Mouse (Mus musculus): ENCODE measurements around the gene Dhodh. TPM values are rescaled to one million over a fixed set of nuclear protein-coding genes. Genes with fewer than 3 reads are reported as not detected.
A peak's percentile ranks its signal among the peaks of the same experiment; 100 is the strongest.

Dhodh gene
- total RNA-seq (2014; rRNA removed) (25.9 and 48.2 TPM in 2 replicates), polyA plus RNA-seq (2015; fragmentation: Nextera tagmentation; extraction: Ambion mirVana) (22.3 and 26.8 TPM in 2 replicates)

DNA sequence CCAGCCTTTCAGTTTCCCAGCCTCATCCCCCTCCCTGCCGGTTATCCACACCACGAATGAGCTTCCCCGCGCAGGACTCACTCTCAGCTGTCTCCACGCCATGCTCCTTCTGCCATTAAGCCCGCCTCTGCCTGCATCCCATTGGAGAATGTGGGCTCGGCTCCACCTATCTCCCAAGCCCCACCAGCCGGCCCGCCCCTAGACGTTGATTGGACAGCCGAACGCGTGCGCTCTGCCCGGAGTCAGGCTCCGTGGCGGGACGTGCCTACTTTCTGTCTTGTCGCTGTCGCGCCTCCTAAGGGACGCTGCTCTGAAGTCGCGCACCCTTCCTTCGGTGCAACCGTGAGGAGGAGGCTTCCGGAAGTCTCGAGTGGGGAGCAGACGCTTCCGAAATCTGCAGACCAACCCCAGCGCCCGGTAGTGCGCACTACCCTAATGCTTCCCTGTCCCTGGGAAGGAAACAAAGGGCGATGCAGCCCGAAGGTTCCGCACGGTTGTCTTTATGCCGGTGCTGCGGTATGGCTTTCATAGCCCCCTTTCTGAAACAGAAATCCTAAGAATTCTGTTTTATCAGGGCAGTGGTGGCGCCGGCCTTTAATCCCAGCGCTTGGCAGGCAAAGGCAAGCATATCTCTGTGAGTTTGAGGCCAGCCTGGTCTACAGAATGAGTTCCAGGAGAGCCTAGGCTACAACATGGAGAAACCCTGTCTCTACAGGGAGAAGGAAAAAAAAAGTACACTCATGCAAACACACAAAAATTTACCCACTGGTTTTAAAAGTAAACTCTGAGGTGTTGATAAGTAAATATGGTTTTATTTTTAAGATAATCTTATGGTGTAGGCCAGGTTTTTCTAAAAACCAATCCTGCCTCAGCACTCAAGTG lies at the start of gene Dhodh:
Gene Dhodh (minus strand): TSS at position 403 of the 882 bp plus-strand sequence.
- under 1% methylated on average over 42 of the region's 42 CpGs for WGBS

DNA sequence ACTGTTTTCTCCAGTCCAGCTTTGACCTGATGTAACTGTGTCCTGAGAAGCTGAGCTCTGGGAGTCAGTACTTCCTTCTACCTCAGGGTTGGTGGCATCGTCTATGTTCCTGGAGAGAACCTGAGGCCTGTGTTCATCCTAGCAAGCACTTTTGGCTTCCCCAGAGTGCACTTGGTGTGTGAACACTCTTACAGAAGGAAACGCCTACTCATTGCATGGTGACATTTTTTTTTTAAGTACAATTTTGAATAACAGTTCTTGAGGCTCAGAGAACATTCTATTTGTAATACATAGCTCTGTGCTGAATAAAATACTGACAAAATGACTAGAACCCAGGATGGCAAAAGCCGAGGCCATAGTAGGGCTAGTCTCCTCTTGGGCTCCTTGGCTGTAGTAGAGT lies 48.4 kb upstream of the Dhodh start:
- H3K9me3 ChIP-seq (ENCODE audit: low read length): no peaks in the 10 kb centered on the region
- no peak overlapping the region for H3K27ac ChIP-seq
- H3K4me2 ChIP-seq (ENCODE audit: low read depth, low read length): no peak overlapping the region
- ATAC-seq (no peak), DNase-seq (ENCODE audit: low spot score) (no peak)
- no peaks in the 10 kb centered on the region for H3K36me3 ChIP-seq (ENCODE audit: insufficient read depth, low read length)
- H3K4me3 ChIP-seq (ENCODE audit: low read length): no peak overlapping the region
- H3K4me1 ChIP-seq (ENCODE audit: insufficient read depth, low read length): no peaks in the 10 kb centered on the region
- H3K9ac ChIP-seq (replicated peaks; ENCODE audit: low read length): no peak overlapping the region
- no peaks in the 10 kb centered on the region for H3K27me3 ChIP-seq (ENCODE audit: insufficient read depth, low read length)
- 83% methylated on average over 3 of the region's 3 CpGs for WGBS
- no peak for TF ChIP-seq CTCF (IDR thresholded peaks at IDR 0.05; ENCODE audit: low read depth)

More for the DNA sequence above, at the start of gene Dhodh:
- H3K9ac ChIP-seq (replicated peaks; ENCODE audit: low read length): peak within 1 kb of the TSS; percentile 71
- TF ChIP-seq CTCF (IDR thresholded peaks at IDR 0.05; ENCODE audit: low read depth): peak; percentile 63
- peak; percentile 99 for DNase-seq (ENCODE audit: low spot score)
- H3K4me2 ChIP-seq (ENCODE audit: low read depth, low read length): peak within 1 kb of the TSS; percentile 96
- peak within 1 kb of the TSS; percentile 98 for H3K27ac ChIP-seq
- peaks cover 10% of the 10 kb centered on the region; the same call in 1 of the 2 replicates for H3K4me1 ChIP-seq (ENCODE audit: insufficient read depth, low read length)
- ATAC-seq: peak; percentile 99
- peaks cover 6% of the 10 kb centered on the region for H3K36me3 ChIP-seq (ENCODE audit: insufficient read depth, low read length)
- H3K9me3 ChIP-seq (ENCODE audit: low read length): no peaks in the 10 kb centered on the region
- H3K4me3 ChIP-seq (ENCODE audit: low read length): peak within 1 kb of the TSS; percentile 63
- H3K27me3 ChIP-seq (ENCODE audit: insufficient read depth, low read length): no peaks in the 10 kb centered on the region

DNA sequence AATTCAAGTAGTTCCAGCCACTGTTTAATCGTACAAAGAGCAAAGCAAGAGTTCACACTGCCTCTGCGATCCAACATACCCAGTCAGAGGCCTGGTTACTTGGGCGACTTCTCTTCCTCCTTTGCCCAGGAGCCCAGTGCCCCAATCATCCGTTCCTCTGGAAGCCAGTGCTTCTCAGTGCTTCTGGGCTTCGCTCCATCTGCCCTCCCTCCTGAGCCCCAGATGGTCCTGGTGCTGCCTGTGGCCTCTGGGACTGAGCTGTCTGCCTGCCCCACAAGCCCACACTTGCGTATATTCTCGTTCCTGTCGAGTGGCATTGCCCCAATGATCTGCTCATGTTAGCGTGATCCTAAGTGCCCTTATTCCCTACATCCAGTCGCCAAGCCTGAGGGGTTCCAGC lies 42.3 kb upstream of the Dhodh start:
- peak; percentile 21 for DNase-seq (ENCODE audit: low spot score)
- 55% methylated on average over 10 of the region's 10 CpGs for WGBS

DNA sequence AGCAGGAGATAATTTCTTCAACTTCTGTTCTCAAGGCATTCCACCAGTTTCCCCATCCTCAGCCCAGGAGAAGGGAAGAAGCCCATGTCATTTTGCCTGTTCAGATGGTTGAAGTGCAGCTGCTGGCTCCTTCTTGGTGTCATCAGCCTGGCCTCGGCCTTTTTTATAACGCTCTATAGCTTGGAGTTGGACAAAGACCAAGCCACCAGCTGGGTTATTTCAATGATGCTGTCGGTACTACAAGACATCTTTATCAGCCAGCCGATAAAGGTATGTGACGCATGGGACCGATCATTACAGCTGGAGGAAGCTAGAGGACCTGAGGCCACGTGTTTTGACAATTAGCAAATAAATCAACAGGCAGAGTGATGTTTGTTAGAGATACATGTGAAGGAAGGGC lies 40.0 kb upstream of the Dhodh start:
- no peak for TF ChIP-seq CTCF (IDR thresholded peaks at IDR 0.05; ENCODE audit: low read depth)
- ATAC-seq: no peak
- no peak overlapping the region for H3K4me2 ChIP-seq (ENCODE audit: low read depth, low read length)
- H3K27me3 ChIP-seq (ENCODE audit: insufficient read depth, low read length): no peaks in the 10 kb centered on the region
- no peak overlapping the region for H3K9ac ChIP-seq (replicated peaks; ENCODE audit: low read length)
- H3K27ac ChIP-seq: no peak overlapping the region
- 45% methylated on average over 7 of the region's 7 CpGs for WGBS
- DNase-seq (ENCODE audit: low spot score): no peak
- no peak overlapping the region for H3K4me3 ChIP-seq (ENCODE audit: low read length)
- H3K36me3 ChIP-seq (ENCODE audit: insufficient read depth, low read length): no peaks in the 10 kb centered on the region
- no peaks in the 10 kb centered on the region for H3K9me3 ChIP-seq (ENCODE audit: low read length)
- H3K4me1 ChIP-seq (ENCODE audit: insufficient read depth, low read length): no peaks in the 10 kb centered on the region

More for the DNA sequence above, 42.3 kb upstream of the Dhodh start:
- Histone ChIP-seq H3K9me3 (ENCODE audit: low read length) (no peaks in the 10 kb centered on the region), H3K4me3 (ENCODE audit: low read length) (no peak overlapping the region), H3K4me1 (ENCODE audit: insufficient read depth, low read length) (no peaks in the 10 kb centered on the region), H3K27me3 (ENCODE audit: insufficient read depth, low read length) (no peaks in the 10 kb centered on the region), H3K36me3 (ENCODE audit: insufficient read depth, low read length) (no peaks in the 10 kb centered on the region), H3K4me2 (ENCODE audit: low read depth, low read length) (no peak overlapping the region), H3K9ac (replicated peaks; ENCODE audit: low read length) (no peak overlapping the region), H3K27ac (no peak overlapping the region)
- no peak for TF ChIP-seq CTCF (IDR thresholded peaks at IDR 0.05; ENCODE audit: low read depth)
- ATAC-seq: no peak

DNA sequence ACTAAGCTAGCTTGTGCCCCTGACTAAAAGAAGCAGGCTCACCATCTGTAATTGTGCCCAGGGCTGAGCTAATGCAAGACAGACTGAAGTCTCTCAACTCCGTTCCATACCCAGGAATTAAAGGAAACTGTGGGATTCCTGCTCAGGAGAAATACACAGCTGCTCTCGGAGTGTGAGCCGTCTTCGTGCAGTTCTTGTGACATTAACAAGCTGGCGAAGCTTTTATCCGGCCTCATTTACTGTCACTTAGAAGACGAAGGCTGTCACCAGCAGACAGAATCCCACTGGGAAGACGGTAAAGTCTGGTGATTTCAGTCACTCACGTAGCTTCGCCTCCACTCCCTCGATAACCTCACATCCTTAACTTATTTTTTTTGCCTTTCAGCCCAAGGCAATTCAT lies 38.9 kb upstream of the Dhodh start:
- 51% methylated on average over 11 of the region's 11 CpGs for WGBS
- TF ChIP-seq CTCF (IDR thresholded peaks at IDR 0.05; ENCODE audit: low read depth): no peak
- DNase-seq (ENCODE audit: low spot score): no peak
- H3K4me3 ChIP-seq (ENCODE audit: low read length): no peak overlapping the region
- no peaks in the 10 kb centered on the region for H3K4me1 ChIP-seq (ENCODE audit: insufficient read depth, low read length)
- no peak overlapping the region for H3K27ac ChIP-seq
- ATAC-seq: no peak
- no peaks in the 10 kb centered on the region for H3K36me3 ChIP-seq (ENCODE audit: insufficient read depth, low read length)
- no peak overlapping the region for H3K9ac ChIP-seq (replicated peaks; ENCODE audit: low read length)
- no peaks in the 10 kb centered on the region for H3K27me3 ChIP-seq (ENCODE audit: insufficient read depth, low read length)
- H3K4me2 ChIP-seq (ENCODE audit: low read depth, low read length): no peak overlapping the region
- no peaks in the 10 kb centered on the region for H3K9me3 ChIP-seq (ENCODE audit: low read length)

DNA sequence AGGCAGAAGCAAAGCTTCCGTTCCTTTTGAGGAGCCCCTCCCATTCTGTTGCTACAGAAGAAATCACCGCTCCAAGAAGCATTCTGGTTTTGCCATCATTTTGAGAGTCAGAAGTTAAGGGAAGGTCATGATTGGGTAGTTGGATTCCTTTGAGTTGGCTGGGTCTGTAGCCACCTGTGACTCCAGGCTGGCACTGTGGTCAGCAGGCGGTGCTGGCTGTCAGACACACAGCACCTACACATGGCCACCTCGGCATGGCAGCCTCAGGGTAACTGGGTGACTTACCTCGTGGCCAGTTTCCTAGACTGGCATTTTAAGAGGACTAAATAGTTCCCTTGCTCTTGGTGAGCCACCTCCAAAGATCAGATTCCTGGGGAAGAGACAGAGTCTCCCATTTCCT lies 32.8 kb upstream of the Dhodh start:
- WGBS: 77% methylated on average over 5 of the region's 5 CpGs
- H3K27me3 ChIP-seq (ENCODE audit: insufficient read depth, low read length): no peaks in the 10 kb centered on the region
- H3K27ac ChIP-seq: no peak overlapping the region
- ATAC-seq: no peak
- no peaks in the 10 kb centered on the region for H3K4me1 ChIP-seq (ENCODE audit: insufficient read depth, low read length)
- no peak overlapping the region for H3K9ac ChIP-seq (replicated peaks; ENCODE audit: low read length)
- TF ChIP-seq CTCF (IDR thresholded peaks at IDR 0.05; ENCODE audit: low read depth): no peak
- H3K36me3 ChIP-seq (ENCODE audit: insufficient read depth, low read length): no peaks in the 10 kb centered on the region
- DNase-seq (ENCODE audit: low spot score): no peak
- H3K4me3 ChIP-seq (ENCODE audit: low read length): no peak overlapping the region
- H3K4me2 ChIP-seq (ENCODE audit: low read depth, low read length): no peak overlapping the region
- H3K9me3 ChIP-seq (ENCODE audit: low read length): no peaks in the 10 kb centered on the region

DNA sequence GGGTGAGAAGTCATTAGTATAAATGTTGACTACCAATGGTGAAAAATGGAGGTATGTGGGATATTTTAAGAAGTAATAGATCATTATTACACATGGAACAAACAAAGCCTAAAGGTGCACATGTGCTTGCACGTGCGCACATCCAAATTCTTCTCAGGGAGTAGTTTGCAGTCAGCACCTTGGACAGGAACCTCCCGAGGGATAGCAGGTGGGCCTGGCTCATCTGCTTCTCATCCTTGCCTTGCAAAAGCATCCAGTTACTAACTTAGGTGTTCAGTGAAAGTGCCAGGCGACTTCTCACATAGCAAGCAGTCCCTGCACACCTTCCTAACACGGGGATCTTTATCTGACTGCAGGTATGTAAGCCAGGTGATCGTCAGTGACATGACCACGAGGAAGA lies 31.9 kb upstream of the Dhodh start:
- no peak overlapping the region for H3K27ac ChIP-seq
- no peak for ATAC-seq
- no peaks in the 10 kb centered on the region for H3K36me3 ChIP-seq (ENCODE audit: insufficient read depth, low read length)
- H3K4me1 ChIP-seq (ENCODE audit: insufficient read depth, low read length): no peaks in the 10 kb centered on the region
- H3K4me3 ChIP-seq (ENCODE audit: low read length): no peak overlapping the region
- 67% methylated on average over 7 of the region's 7 CpGs for WGBS
- DNase-seq (ENCODE audit: low spot score): no peak
- no peak overlapping the region for H3K9ac ChIP-seq (replicated peaks; ENCODE audit: low read length)
- no peaks in the 10 kb centered on the region for H3K9me3 ChIP-seq (ENCODE audit: low read length)
- TF ChIP-seq CTCF (IDR thresholded peaks at IDR 0.05; ENCODE audit: low read depth): no peak
- no peaks in the 10 kb centered on the region for H3K27me3 ChIP-seq (ENCODE audit: insufficient read depth, low read length)
- H3K4me2 ChIP-seq (ENCODE audit: low read depth, low read length): no peak overlapping the region

Measured in hindbrain, postnatal 0 days (tissue).